Mouse (Mus musculus) Patski (cell line): ENCODE results near the gene Rtbdn. TPM values are rescaled to one million over a fixed set of nuclear protein-coding genes. Genes with fewer than 3 reads are reported as not detected.

Source experiments
- ATAC-seq: fragments of 100-300 bp; one replicate; pipeline ENCODE4 v1.8.0; 2021
- CTCF ChIA-PET: fragments of 350-600 bp; sonication (Branson Sonifier 250); formaldehyde crosslinking; loops from one replicate; lab custom pipeline; 2022; ENCODE audit warnings: inconsistent platforms; lab: Charles Lee
- POLR2A ChIA-PET: fragments of 350-600 bp; sonication (Branson Sonifier 250); formaldehyde crosslinking; loops from one replicate; lab custom pipeline; 2022; ENCODE audit warnings: antibody characterized with exemption, inconsistent platforms; lab: Charles Lee
- DNase-seq: peaks from one replicate; pipeline ENCODE4 v3.0.0-alpha.2; 2011; ENCODE audit warnings: low read depth, low spot score
- H3K27me3 ChIP-seq: fragments of 371-371 bp; one replicate; pipeline ENCODE4 v1.5.1; 2021
- CTCF ChIP-seq: fragments of 100-300 bp; IDR thresholded peaks from one replicate; pipeline ENCODE4 v1.5.1; 2021
- in situ Hi-C: fragments of 300-500 bp; cut with MboI; formaldehyde crosslinking; loops from 3 replicates; pipeline ENCODE4 v1.11.1; 2018; ENCODE audit warnings: low pct_unique_long_range_greater_than_20kb, mixed read lengths
- polyA plus RNA-seq: library from polyadenylated mRNA; unstranded; gene quantifications from one replicate; pipeline ENCODE4 v1.2.3, GENCODE M21; 2021

The Rtbdn gene
- polyA plus RNA-seq, 1 experiment from 2014 or later, result 0.22 TPM

GRCm38 (mm10) chr8:84952612-84953255 lies 5.9 kb downstream of the Rtbdn start:
- CTCF ChIA-PET, result interaction anchor here (1.2 kb wide), 1 partner anchor 44 kb away, joined by 3 read pairs; no protein-coding TSS in a partner anchor
- TF ChIP-seq CTCF, result no peak
- ATAC-seq (no peak), DNase-seq (no peak)
- in situ Hi-C loops, result no loop called here
- POLR2A ChIA-PET, result no interaction called here
- H3K27me3 ChIP-seq, result peaks cover 30% of the 10 kb centered on the region

- in situ Hi-C loops, result loop anchor here (5.0 kb wide), 1 partner anchor 34 kb away; no protein-coding TSS in a partner anchor
- CTCF ChIA-PET, result interaction anchor here (0.8 to 2.0 kb wide), 9 partner anchors 8 to 54 kb away, joined by 3 to 9 read pairs (median 4); partner anchors contain the start of genes Junb and Klf1
- peak; percentile 9 for ATAC-seq
Observed at GRCm38 (mm10) chr8:84956768-84957167, 10.0 kb downstream of the Rtbdn start.

GRCm38 (mm10) chr8:84959811-84960210 lies 13.0 kb downstream of the Rtbdn start:
- DNase-seq (no peak), ATAC-seq (peak; percentile 36)
- ChIA-PET CTCF (interaction anchor here (0.8 to 2.0 kb wide), 2 partner anchors 31 to 45 kb away, joined by 3 to 7 read pairs; no protein-coding TSS in a partner anchor), POLR2A (interaction anchor here (1.9 kb wide), 1 partner anchor 11 kb away, joined by 6 read pairs; no protein-coding TSS in a partner anchor)
- no peak for TF ChIP-seq CTCF
- in situ Hi-C loops, result loop anchor here (5.0 kb wide), 1 partner anchor 38 kb away; no protein-coding TSS in a partner anchor
- no peaks in the 10 kb centered on the region for H3K27me3 ChIP-seq

More at GRCm38 (mm10) chr8:84956768-84957167, 10.0 kb downstream of the Rtbdn start:
- TF ChIP-seq CTCF, result peak; percentile 93
- peak; percentile 28 for DNase-seq
- POLR2A ChIA-PET, result interaction anchor here (0.8 to 1.6 kb wide), 2 partner anchors 13 to 33 kb away, joined by 3 to 8 read pairs; partner anchors contain the start of genes Gm49661, Hook2, Prdx2 and Rnaseh2a
- H3K27me3 ChIP-seq, result peaks cover 9% of the 10 kb centered on the region

GRCm38 (mm10) chr8:84963952-84964351 lies 17.2 kb downstream of the Rtbdn start:
- DNase-seq (no peak), ATAC-seq (no peak)
- in situ Hi-C loops, result no loop called here
- no peaks in the 10 kb centered on the region for H3K27me3 ChIP-seq
- no peak for TF ChIP-seq CTCF
- ChIA-PET POLR2A (no interaction called here), CTCF (interaction anchor here (1.7 kb wide), 1 partner anchor 26 kb away, joined by 4 read pairs; the partner anchor contains the start of gene Hook2)

- no peak for DNase-seq
- peak; percentile 91 for ATAC-seq
- H3K27me3 ChIP-seq, result no peaks in the 10 kb centered on the region
- CTCF ChIA-PET, result interaction anchor here (1.0 to 1.2 kb wide), 3 partner anchors 9 to 32 kb away, joined by 3 to 4 read pairs (median 4); no protein-coding TSS in a partner anchor
- no peak for TF ChIP-seq CTCF
- in situ Hi-C loops, result no loop called here
- POLR2A ChIA-PET, result interaction anchor here (0.6 to 2.9 kb wide), 2 partner anchors 10 to 359 kb away, joined by 3 to 17 read pairs; no protein-coding TSS in a partner anchor
Observed at GRCm38 (mm10) chr8:84965731-84966291, 19.0 kb downstream of the Rtbdn start.

GRCm38 (mm10) chr8:84966603-84967002 lies 19.8 kb downstream of the Rtbdn start:
- ChIA-PET CTCF (interaction anchor here (0.8 to 1.2 kb wide), 4 partner anchors 8 to 31 kb away, joined by 3 to 4 read pairs (median 4); no protein-coding TSS in a partner anchor), POLR2A (interaction anchor here (1.2 to 2.9 kb wide), 3 partner anchors 9 to 14 kb away, joined by 3 to 17 read pairs (median 3); partner anchors contain the start of gene Junb)
- no peaks in the 10 kb centered on the region for H3K27me3 ChIP-seq
- in situ Hi-C loops, result no loop called here
- DNase-seq (no peak), ATAC-seq (no peak)
- no peak for TF ChIP-seq CTCF

- H3K27me3 ChIP-seq, result no peaks in the 10 kb centered on the region
- ATAC-seq, result no peak
- in situ Hi-C loops, result no loop called here
- DNase-seq, result no peak
- CTCF ChIA-PET, result interaction anchor here (0.9 kb wide), 1 partner anchor 22 kb away, joined by 3 read pairs; no protein-coding TSS in a partner anchor
- POLR2A ChIA-PET, result interaction anchor here (0.8 to 2.9 kb wide), 6 partner anchors 8 to 22 kb away, joined by 3 to 17 read pairs (median 6); partner anchors contain the start of gene Junb
- TF ChIP-seq CTCF, result no peak
Observed at GRCm38 (mm10) chr8:84967532-84968304, 20.9 kb downstream of the Rtbdn start.

GRCm38 (mm10) chr8:84968650-84969049 lies 21.9 kb downstream of the Rtbdn start:
- DNase-seq (no peak), ATAC-seq (no peak)
- TF ChIP-seq CTCF, result no peak
- H3K27me3 ChIP-seq, result no peaks in the 10 kb centered on the region
- POLR2A ChIA-PET, result interaction anchor here (1.0 to 2.7 kb wide), 5 partner anchors 9 to 44 kb away, joined by 3 to 15 read pairs (median 8); no protein-coding TSS in a partner anchor
- CTCF ChIA-PET, result interaction anchor here (0.9 to 13.4 kb wide), 3 partner anchors 21 to 41 kb away, joined by 3 to 351 read pairs (median 3); partner anchors contain the start of gene Hook2
- in situ Hi-C loops, result no loop called here
